Mouse (Mus musculus): ENCODE results near the gene Olfr462. TPM values are rescaled to one million over a fixed set of nuclear protein-coding genes. Genes with fewer than 3 reads are reported as not detected.
"Not testable (repeated sequence)": the region's sequence is repeated elsewhere in the genome, so short reads cannot be mapped to it uniquely, and the experiment has no call there.

Olfr462 gene
- polyA plus RNA-seq (2012; rRNA removed) = not detected in 2 replicates

DNA sequence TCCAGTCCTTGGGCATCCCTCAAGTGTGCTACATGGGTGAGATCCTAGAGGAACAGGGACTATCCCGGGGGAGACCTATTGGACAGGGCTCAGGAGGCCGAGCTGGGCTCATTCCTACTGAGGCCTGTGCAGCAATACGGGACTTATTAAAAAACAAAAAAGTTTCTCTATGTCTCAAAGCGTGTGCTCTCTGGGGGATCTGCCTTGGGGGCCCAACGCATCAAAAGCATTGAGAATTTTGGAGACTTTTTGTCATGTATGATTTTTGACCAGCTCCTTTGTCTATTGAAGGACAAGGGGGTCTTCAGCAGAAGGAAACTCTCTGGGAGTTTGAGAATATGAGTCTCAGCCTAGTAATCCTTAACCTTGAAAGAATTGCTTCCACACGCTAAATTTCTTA, at the start of gene Olfr462:
TSS of gene Olfr462 (minus strand) at position 101 of the 400 bp plus-strand sequence.
- no peak for DNase-seq (ENCODE audit: low read depth)

DNA sequence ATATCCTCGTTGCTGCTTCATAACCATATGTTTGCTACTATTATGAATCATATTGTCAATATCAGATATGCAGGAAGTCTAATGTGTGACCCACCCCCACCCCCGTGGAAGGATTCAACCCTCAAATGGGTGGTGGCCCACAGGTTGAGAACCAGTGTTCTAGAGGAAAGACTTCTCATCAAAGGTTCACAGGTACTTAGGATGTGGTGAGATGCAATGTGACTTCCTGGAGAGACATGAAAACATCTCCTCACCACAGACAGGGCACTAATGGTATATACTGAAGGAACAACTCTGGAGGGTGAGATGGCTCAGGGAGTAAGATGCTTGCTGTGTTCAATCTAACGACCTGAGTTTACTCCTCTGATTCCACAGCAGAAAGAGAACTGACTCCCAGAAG, 43.4 kb upstream of the Olfr462 start:
- DNase-seq (ENCODE audit: low read depth) = no peak

- DNase-seq (ENCODE audit: low read depth) = no peak
Observed at GRCm38 (mm10) chr11:87933731-87934130, 41.7 kb upstream of the Olfr462 start.

DNA sequence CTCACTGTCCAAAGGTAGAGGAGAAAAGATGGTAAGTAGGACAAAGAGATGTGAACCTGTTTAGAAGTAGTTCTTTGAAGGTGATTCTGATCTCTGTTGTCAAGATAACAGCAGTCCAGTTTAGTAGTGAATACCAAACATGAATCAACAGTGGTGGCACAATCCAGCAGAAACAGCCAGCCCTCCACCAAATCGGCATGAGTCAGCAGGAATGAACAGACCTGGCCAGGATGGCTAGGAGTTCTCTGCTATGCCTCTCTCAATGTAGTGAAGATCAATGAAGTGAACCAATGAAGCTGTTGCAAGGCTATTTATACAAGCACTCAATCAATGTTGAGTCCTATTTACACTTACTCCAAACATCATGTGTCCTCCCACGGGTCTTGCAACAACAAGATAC, 38.3 kb upstream of the Olfr462 start:
- DNase-seq (ENCODE audit: low read depth) = no peak

GRCm38 (mm10) chr11:87920966-87921365, 28.9 kb upstream of the Olfr462 start, which contains the start of gene Olfr464:
Gene Olfr464 (minus strand): TSS chr11:87920967.
- DNase-seq (ENCODE audit: low read depth) = no peak

GRCm38 (mm10) chr11:87920301-87920700, 28.2 kb upstream of the Olfr462 start:
- DNase-seq (ENCODE audit: low read depth) = no peak

DNA sequence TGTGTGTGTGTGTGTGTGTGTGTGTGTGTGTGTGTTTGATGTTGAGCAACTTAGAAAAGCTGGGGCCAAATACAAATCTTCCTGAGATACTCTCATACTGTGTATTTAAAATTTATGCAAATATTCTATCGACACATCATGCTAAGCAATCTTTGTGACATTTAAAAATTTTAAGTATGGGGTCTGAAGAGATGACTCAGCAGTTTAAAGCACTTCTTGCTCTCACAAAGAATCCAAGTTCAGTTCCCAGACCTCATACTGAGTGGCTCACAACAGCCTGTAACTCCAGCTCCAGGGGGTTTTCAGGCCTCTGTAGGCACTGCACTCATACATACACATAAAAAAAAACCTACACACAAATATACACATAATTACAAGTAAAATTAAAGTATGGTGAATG, 23.9 kb upstream of the Olfr462 start:
- no peak for DNase-seq (ENCODE audit: low read depth)

DNA sequence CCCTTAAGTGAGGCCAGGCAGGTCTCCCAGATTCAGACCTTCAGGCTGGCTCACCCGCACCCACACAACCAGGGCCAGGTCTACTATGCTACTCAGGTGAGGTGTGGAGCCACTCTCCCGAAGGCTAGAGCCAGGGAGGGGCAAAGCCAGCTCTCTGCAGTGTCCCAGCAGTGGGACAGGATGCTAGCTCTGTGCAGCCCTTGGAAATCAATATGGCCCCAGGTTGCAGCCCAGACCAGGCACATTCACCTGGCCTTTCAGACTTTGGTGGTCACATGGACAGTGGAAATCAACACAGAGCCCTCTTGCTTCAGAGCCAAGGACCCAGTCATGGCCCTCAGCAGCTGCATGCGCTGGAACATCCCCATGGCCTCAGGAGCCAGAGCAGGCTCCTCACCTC, 12.3 kb upstream of the Olfr462 start:
- DNase-seq (ENCODE audit: low read depth) = no peak

DNA sequence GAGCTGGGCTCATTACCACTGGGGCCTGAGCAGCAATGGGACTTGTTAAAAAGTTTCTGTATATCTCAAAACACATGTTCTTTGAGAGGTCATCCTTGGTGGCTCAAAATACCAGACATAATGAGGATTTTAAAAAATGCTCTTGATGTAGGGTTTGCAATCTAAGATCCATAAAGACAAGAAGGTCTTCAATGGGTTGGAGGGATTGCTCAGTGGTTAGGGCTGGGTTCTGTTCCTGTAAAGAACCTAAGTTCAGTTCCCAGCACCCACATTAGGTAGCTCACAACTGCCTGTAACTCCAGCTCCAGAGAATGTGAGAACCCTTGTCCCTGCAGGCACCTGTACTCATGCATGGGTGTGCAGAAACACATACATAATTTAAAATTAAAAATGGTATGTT, 5.2 kb upstream of the Olfr462 start, which contains the start of gene Olfr463:
TSS of gene Olfr463 (minus strand) at position 101 of the 400 bp plus-strand sequence.
- DNase-seq (ENCODE audit: low read depth) = no peak

- DNase-seq (ENCODE audit: low read depth) = no peak
Observed at GRCm38 (mm10) chr11:87884856-87885255, 7.2 kb downstream of the Olfr462 start.

- DNase-seq (ENCODE audit: low read depth) = no peak
Observed at GRCm38 (mm10) chr11:87883493-87883892, 8.6 kb downstream of the Olfr462 start.

GRCm38 (mm10) chr11:87881714-87882113, 10.4 kb downstream of the Olfr462 start:
- no peak for DNase-seq (ENCODE audit: low read depth)

- no peak for DNase-seq (ENCODE audit: low read depth)
Observed at GRCm38 (mm10) chr11:87879826-87880225, 12.2 kb downstream of the Olfr462 start.

GRCm38 (mm10) chr11:87875436-87875835, 16.6 kb downstream of the Olfr462 start, which contains the start of gene Epx:
Gene Epx (minus strand): TSS chr11:87875536.
- DNase-seq (ENCODE audit: low read depth) = no peak

DNA sequence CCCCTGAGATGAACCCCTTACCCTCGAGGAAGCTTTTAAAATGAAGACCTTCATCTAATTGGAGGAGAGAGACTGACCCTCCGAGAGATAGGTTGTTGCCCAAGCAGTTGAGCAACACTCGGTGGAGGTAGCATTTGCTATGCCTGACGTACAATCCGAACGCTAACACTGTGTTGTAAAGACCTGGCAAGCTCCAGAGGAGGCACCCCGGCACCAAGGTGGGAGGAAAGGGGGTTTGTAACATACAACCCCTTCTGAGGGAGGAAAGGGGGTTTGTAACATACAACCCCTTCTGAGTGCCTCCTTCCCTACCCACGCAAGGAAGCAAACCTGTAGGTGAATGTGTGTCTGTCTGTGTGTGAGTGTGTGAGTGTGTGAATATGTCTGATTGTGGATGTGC, 20.3 kb downstream of the Olfr462 start:
- DNase-seq (ENCODE audit: low read depth) = no peak

GRCm38 (mm10) chr11:87870096-87870495, 22.0 kb downstream of the Olfr462 start:
- no peak for DNase-seq (ENCODE audit: low read depth)

DNA sequence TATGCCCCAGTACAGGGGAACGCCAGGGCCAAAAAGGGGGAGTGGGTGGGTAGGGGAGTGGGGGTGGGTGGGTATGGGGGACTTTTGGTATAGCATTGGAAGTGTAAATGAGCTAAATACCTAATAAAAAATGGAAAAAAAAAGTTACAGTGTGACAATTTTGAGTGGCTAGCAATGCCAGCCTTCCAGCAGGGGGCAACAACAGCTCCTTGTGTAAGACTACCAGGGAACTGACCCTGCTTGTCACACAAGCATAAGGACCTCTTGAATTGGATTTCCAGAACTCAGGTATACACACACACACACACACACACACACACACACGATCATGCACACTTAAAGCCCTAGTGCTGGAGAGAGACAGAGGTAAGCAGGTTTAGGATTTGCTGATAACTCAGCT, 25.2 kb downstream of the Olfr462 start:
- not testable (repeated sequence) for DNase-seq (ENCODE audit: low read depth)

- DNase-seq (ENCODE audit: low read depth) = no peak
Observed at GRCm38 (mm10) chr11:87862805-87863204, 29.3 kb downstream of the Olfr462 start.

DNA sequence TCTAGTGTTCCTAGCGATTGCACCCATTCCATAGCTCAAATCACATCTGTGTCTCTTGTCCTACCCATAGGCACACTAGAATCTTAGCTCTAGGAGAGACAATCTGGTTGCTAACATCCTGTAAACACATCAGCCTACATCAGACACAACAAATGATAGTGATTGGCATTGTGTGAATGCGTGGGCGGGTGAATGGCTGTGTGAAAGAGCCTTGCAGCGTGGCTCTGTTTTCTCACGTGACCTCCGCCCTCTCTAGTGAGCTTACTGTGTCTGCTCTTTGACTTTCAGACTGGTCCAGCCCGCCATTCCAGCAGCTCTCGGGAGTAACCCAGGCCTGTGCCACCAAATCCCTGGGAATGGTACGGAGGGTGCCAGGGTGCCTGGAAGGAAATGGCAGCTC, 31.6 kb downstream of the Olfr462 start:
- DNase-seq (ENCODE audit: low read depth) = no peak

DNA sequence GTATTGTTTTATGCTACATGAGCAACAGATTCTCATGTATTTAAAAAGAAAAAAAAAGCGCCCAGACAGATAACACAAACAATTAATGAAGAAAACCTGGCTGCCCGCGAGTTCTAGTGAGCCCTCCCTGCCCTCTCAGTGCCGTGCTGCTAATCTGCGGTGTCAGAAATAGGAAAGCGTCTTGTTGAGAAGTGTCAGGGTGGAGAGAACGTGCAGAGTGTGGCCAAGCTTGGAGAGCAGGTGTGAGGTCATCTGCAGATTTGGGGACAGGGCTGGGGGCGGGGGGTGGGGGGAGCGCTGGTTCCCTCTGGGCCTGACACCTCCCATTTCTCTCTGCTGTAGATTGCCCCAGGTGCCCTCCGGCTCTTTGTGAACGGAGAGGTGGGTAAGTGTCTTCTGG, 32.8 kb downstream of the Olfr462 start:
- DNase-seq (ENCODE audit: low read depth) = no peak

GRCm38 (mm10) chr11:87854550-87854949, 37.5 kb downstream of the Olfr462 start:
- DNase-seq (ENCODE audit: low read depth) = no peak

DNA sequence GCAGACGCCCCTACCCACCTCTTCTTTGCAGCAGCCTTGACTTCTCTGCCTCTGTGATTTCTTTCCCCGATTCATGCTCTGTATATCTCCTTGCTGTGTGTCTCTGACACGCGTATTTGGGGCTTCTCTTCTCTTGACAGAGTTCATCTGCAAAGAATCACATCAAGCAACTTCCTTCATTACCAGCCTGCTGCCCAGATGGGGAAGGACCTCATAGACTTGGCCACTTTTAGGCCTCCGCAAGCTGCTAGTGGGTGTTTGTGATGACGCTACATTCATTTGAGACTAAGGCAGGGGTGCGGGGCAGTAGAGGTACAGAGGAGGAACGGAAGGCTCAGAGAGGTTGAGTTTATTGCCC, 38.5 kb downstream of the Olfr462 start:
- no peak for DNase-seq (ENCODE audit: low read depth)

DNA sequence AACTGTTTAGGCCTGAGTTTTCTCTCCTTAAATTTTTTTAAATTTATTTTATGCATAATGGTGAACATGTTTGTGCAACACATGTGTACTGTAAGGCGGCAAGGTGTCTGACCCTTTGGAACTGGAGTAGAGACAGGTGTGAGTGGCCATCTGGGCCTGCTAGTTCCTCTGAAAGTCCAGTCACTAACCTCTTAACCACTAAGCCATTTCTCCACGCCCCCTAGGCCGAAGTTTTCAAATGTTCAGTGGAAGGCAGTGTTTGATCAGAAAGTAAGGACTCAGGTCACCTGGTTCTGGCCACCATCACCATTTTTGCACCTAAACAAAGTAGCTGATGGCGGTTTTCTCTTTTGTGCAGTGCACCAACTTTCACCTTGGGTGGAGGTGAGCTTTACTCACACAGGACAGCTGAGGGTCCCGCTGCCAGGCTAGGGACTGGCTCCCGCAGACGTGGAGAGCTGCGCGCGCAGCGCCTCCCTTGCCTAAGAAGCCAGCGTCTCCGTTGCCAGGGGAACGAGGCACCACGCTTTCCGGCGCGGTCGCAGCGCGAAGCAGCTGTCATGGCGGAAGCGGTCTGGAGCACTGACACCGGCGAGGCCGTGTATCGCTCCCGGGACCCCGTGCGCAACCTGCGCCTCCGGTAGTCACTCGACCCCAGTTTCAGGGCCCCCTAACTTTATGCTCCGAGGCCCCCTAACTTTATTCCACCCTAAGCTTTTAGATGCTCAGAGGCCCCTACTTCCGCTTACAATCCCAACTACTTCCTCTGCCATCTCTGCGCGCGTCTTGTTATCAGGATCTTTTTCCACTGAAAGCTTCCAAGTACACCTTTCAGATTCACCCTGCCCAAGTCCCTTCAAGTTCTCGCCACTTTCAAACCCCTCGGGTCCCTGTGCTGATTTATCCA, 39.1 kb downstream of the Olfr462 start, which contains the start of gene Mks1:
TSS of gene Mks1 (plus strand) at position 526 of the 907 bp plus-strand sequence.
- no peak for DNase-seq (ENCODE audit: low read depth)
